Mouse (Mus musculus): ENCODE data around the gene Odc1. TPM values are rescaled to one million over a fixed set of nuclear protein-coding genes. Genes with fewer than 3 reads are reported as not detected.

Gene Odc1
- polyA plus RNA-seq, 1 experiment from 2014 or later: 385 TPM

DNA sequence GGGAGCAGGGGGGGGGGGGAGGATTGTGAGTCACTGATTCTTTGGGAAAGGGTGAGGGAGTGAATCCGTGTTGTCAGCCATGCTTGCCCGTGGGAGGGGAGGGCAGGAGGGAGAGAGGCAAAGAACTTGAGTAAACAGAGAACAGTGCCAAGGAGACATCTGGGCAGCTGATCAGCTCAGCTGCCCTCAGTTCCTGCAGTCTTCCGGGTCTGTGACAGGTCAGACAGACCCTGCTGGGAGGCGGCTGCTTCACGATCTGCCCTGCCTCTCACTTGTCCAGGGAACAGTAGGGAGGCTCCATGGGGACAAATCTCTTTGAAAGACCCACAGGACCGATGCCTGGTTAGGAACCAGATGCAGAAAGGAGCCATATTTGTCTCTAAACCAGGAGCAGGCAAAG, 31.4 kb downstream of the Odc1 start:
- Histone ChIP-seq H3K4me3 (no peak overlapping the region), H3K9me3 (no peaks in the 10 kb centered on the region), H3K27ac (peak overlapping the region; percentile 51; the same call in 1 of the 2 replicates), H3K27me3 (ENCODE audit: poor library complexity, severe bottlenecking) (peaks cover 17% of the 10 kb centered on the region), H3K36me3 (replicated peaks) (no peaks in the 10 kb centered on the region), H3K4me1 (peaks cover 11% of the 10 kb centered on the region)
- WGBS: 9% methylated on average over 6 of the region's 6 CpGs
- DNase-seq (ENCODE audit: extremely low spot score, low spot score): no peak

DNA sequence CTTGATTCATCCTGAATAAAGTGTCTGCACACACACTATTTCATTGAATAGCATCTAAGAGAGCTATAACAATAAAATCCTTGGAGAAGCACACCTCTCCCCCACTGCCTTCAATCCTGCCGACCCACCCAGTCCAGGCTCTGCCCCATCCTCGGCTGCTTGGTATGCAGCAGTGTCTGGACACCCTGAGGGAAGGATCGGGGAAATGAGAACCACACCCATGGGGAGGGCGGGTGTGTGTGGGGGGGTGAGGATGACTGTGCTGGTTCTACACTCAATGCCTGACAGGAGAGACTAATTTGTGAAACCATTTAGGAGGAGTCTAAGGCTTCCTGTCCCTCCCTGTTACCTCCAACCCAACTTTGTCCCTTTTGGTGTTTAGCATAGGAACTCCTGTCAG, 34.0 kb downstream of the Odc1 start:
- no peak overlapping the region for H3K4me3 ChIP-seq
- H3K36me3 ChIP-seq (replicated peaks): no peaks in the 10 kb centered on the region
- H3K4me1 ChIP-seq: peaks cover 13% of the 10 kb centered on the region
- H3K27ac ChIP-seq: no peak overlapping the region
- 58% methylated on average over 4 of the region's 4 CpGs for WGBS
- H3K9me3 ChIP-seq: no peaks in the 10 kb centered on the region
- no peak for DNase-seq (ENCODE audit: extremely low spot score, low spot score)
- H3K27me3 ChIP-seq (ENCODE audit: poor library complexity, severe bottlenecking): peaks cover 17% of the 10 kb centered on the region

DNA sequence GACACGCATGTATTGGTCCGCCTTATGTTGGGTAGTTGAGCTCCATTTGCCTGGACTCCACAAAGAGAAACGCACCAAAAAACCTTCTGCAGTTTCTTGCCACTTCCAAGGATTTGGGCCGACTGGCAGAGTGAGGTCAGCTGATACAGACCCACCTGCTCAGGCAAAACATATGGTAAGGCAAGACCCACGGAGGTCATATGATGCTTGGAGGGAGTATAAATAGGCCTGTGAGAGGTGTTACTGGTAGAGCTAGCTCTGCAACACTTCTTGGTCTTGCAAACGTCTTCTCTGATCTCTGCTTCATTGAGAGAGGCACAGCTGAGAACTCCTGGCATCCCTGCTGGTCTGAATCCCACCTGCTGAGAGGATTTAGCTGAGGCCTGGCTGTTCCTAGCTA, 36.4 kb downstream of the Odc1 start:
- WGBS: 73% methylated on average over 6 of the region's 6 CpGs

DNA sequence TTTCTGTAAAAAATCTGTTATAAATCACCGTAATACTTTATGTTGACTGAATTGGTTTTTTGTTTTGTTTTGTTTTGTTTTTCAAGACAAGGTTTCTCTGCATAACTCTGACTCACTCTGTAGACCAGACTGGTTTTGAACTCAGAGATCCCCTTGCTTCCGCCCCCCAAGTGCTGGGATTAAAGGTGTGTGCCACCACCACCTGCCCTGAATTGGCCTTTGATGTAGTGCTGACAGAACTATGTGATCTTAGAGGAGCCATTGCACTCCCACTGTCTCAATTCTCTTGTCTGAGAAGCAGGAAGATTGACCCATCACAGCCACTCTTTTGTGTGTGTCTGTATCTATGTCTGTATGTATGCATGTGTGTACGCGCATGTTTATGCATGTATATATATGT, 37.8 kb downstream of the Odc1 start:
- Histone ChIP-seq H3K9me3 (no peaks in the 10 kb centered on the region), H3K27ac (no peak overlapping the region), H3K4me1 (peaks cover 11% of the 10 kb centered on the region), H3K27me3 (ENCODE audit: poor library complexity, severe bottlenecking) (peaks cover 8% of the 10 kb centered on the region), H3K36me3 (replicated peaks) (no peaks in the 10 kb centered on the region), H3K4me3 (no peak overlapping the region)
- 95% methylated on average over 4 of the region's 4 CpGs for WGBS
- no peak for DNase-seq (ENCODE audit: extremely low spot score, low spot score)

More for the DNA sequence above, 36.4 kb downstream of the Odc1 start:
- Histone ChIP-seq H3K4me3 (no peak overlapping the region), H3K4me1 (peaks cover 17% of the 10 kb centered on the region), H3K9me3 (no peaks in the 10 kb centered on the region), H3K36me3 (replicated peaks) (no peaks in the 10 kb centered on the region), H3K27ac (no peak overlapping the region), H3K27me3 (ENCODE audit: poor library complexity, severe bottlenecking) (peaks cover 17% of the 10 kb centered on the region)
- DNase-seq (ENCODE audit: extremely low spot score, low spot score): no peak

DNA sequence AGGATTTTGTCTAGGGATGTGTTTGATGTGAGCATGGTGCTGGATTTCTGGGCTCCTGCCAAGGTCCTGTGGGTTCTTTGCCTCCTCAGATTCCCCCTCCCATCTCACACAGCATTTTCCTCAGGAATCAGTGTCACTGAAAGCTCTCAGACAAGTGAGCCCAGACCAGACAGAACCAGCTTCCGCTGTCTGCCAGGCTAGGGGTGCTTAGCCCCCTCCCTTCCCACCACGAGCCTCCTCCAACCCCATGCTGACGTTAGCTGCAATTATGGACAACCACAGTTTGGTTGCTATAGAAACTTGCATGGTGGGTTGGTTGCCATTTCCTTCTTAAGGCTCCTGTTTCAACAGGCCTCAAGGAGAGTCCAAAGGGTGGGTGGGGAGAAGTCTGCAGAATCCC, 39.3 kb downstream of the Odc1 start:
- Histone ChIP-seq H3K27me3 (ENCODE audit: poor library complexity, severe bottlenecking) (no peaks in the 10 kb centered on the region), H3K27ac (no peak overlapping the region), H3K4me1 (peaks cover 9% of the 10 kb centered on the region), H3K36me3 (replicated peaks) (no peaks in the 10 kb centered on the region), H3K4me3 (no peak overlapping the region), H3K9me3 (no peaks in the 10 kb centered on the region)
- no peak for DNase-seq (ENCODE audit: extremely low spot score, low spot score)
- WGBS: 62% methylated on average over 3 of the region's 3 CpGs

DNA sequence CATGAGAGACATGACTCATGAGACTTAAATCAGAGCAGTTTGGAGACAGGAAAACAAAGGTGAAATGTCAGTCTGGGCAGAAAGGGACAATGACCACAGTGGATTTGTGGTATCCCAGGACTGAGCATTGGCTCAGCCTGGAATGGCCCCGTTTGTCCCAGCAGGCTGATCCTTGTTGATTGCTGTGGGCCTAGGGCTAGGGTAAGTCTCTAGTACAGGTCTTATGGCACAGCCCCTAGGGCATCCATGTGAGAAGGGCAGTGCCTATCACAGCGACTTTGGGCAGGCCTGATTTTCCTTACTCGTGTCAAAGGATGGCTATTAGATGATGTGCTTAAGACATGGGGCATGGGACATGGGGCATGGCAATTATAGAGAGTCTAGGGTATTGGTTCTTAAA, 41.4 kb downstream of the Odc1 start:
- Histone ChIP-seq H3K27me3 (ENCODE audit: poor library complexity, severe bottlenecking) (no peaks in the 10 kb centered on the region), H3K9me3 (no peaks in the 10 kb centered on the region), H3K4me3 (no peak overlapping the region), H3K4me1 (peaks cover 9% of the 10 kb centered on the region), H3K36me3 (replicated peaks) (no peaks in the 10 kb centered on the region), H3K27ac (no peak overlapping the region)
- 89% methylated on average over 3 of the region's 3 CpGs for WGBS
- no peak for DNase-seq (ENCODE audit: extremely low spot score, low spot score)

DNA sequence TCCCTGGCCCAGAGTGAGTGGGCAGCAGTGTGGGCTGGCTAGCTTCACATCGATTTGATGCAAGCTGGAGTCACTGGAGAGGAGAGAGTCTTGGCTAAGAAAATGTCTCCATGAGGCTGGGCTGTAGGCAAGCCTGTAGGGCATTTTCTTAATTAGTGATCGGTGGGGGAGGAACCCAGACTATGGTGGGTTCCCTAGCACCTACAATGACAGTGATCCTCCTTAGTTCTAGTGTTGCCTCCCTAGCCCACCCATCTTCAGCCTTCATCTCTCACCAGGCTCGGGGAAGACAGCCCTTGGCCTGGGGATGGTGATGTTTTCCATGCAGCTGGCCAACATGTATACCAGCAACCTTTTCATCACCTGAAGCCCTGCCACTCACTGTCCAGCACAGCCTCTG, 43.8 kb downstream of the Odc1 start:
- no peak for DNase-seq (ENCODE audit: extremely low spot score, low spot score)
- Histone ChIP-seq H3K4me1 (peaks cover 6% of the 10 kb centered on the region; the same call in 1 of the 2 replicates), H3K27me3 (ENCODE audit: poor library complexity, severe bottlenecking) (no peaks in the 10 kb centered on the region), H3K4me3 (no peak overlapping the region), H3K9me3 (no peaks in the 10 kb centered on the region), H3K27ac (no peak overlapping the region), H3K36me3 (replicated peaks) (no peaks in the 10 kb centered on the region)
- 89% methylated on average over 3 of the region's 3 CpGs for WGBS

DNA sequence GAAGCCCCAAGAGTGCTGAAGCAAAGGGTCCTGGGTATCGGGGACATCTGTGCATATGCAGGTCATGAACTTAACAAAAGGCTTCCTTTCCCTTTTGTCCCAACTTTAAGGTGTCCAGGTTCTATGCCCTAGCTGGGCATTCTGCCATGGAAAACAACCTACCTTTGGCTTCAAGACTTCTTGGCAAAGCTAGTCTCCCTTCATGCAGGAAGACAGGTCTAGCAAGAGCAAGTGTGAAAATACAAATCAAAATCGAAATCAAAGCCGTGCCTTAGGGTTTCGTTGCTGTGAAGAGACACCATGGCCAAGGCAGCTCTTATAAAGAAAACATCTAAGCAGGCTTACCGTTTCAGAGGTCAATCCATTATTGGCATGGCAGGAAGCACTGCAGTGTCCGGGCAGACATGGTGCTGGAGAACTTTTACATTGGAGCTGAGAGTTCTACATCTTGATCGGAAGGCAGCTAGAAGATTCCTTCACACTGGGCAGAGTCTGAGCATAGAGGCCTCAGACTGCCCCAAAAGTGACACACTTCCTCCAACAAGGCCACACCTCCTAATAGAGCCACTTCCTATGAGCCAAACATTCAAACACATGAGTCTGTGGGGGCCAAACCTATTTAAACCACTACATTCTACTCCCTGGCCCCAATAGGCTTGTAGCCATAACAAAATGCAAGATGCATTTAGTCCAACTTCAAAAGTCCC, 44.5 kb downstream of the Odc1 start:
- Histone ChIP-seq H3K36me3 (replicated peaks) (no peaks in the 10 kb centered on the region), H3K27me3 (ENCODE audit: poor library complexity, severe bottlenecking) (no peaks in the 10 kb centered on the region), H3K27ac (no peak overlapping the region), H3K9me3 (no peaks in the 10 kb centered on the region), H3K4me1 (peaks cover 2% of the 10 kb centered on the region; the same call in 1 of the 2 replicates), H3K4me3 (no peak overlapping the region)
- 94% methylated on average over 7 of the region's 7 CpGs for WGBS
- no peak for DNase-seq (ENCODE audit: extremely low spot score, low spot score)

DNA sequence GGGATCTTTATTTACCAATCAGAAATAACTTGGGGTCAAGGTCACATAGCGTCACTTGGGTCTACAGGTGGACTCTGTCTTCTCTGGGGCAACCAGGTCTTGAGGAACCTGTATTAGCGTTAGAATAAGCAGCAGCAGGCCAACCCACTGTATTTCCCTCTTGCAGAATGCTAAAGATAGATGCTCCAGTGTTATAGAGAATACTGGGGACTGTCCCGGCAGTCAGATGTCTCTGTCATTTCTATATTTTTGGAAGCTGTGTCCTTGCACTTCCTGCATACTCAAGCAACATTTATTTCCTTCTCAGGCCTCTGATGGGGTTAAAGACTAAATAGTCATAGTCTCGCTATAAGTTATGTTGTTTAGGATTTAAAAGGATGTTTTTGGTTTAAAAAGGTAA, 46.7 kb downstream of the Odc1 start:
- no peaks in the 10 kb centered on the region for H3K9me3 ChIP-seq
- H3K4me1 ChIP-seq: no peaks in the 10 kb centered on the region
- H3K4me3 ChIP-seq: no peak overlapping the region
- WGBS: 87% methylated on average over 4 of the region's 4 CpGs
- H3K27me3 ChIP-seq (ENCODE audit: poor library complexity, severe bottlenecking): no peaks in the 10 kb centered on the region
- no peak for DNase-seq (ENCODE audit: extremely low spot score, low spot score)
- no peaks in the 10 kb centered on the region for H3K36me3 ChIP-seq (replicated peaks)
- no peak overlapping the region for H3K27ac ChIP-seq

DNA sequence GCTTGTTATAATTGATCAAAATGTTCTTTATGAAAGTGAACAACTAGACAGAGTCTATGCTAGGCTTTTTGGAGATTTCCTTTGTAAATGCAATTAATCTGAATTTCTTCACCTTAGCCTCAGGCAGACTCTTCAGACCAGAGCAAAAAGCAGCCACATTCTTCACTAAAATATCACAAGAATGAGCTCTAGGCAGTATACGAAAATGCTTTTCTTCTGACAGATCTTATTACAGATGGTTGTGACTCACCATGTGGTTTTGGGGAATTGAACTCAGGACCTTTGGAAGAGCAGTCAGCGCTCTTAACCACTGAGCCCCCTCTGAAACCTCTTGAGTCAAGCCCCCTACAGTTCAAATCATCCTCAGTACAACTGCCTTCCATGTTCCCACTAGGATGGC, 49.4 kb downstream of the Odc1 start:
- WGBS: 79% methylated on average over 2 of the region's 2 CpGs
- no peaks in the 10 kb centered on the region for H3K36me3 ChIP-seq (replicated peaks)
- H3K9me3 ChIP-seq: no peaks in the 10 kb centered on the region
- no peak for DNase-seq (ENCODE audit: extremely low spot score, low spot score)
- no peaks in the 10 kb centered on the region for H3K27me3 ChIP-seq (ENCODE audit: poor library complexity, severe bottlenecking)
- no peaks in the 10 kb centered on the region for H3K4me1 ChIP-seq
- H3K4me3 ChIP-seq: no peak overlapping the region
- no peak overlapping the region for H3K27ac ChIP-seq

DNA sequence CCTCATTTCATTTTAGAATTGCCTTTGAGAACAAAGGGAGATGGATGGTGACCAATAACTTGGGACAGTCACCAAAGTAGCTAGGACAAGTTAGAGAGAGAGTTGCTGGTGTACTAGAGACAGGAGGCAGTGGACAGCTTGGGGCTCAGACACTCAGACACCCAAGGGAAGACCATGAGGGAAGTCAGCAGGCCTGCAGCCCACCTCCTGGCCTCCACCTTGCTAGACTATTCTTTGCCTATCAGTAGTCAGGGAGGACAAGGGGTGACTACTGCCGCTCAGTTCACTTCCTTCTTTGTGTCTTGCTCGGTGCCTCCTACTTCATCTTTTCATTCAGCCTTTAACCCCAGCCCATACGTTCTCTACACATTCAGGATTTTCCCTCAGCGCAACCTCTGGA, 50.1 kb downstream of the Odc1 start:
- WGBS: 91% methylated on average over 4 of the region's 4 CpGs
- no peaks in the 10 kb centered on the region for H3K9me3 ChIP-seq
- no peak overlapping the region for H3K27ac ChIP-seq
- no peaks in the 10 kb centered on the region for H3K36me3 ChIP-seq (replicated peaks)
- H3K4me1 ChIP-seq: no peaks in the 10 kb centered on the region
- H3K4me3 ChIP-seq: no peak overlapping the region
- H3K27me3 ChIP-seq (ENCODE audit: poor library complexity, severe bottlenecking): no peaks in the 10 kb centered on the region
- no peak for DNase-seq (ENCODE audit: extremely low spot score, low spot score)

DNA sequence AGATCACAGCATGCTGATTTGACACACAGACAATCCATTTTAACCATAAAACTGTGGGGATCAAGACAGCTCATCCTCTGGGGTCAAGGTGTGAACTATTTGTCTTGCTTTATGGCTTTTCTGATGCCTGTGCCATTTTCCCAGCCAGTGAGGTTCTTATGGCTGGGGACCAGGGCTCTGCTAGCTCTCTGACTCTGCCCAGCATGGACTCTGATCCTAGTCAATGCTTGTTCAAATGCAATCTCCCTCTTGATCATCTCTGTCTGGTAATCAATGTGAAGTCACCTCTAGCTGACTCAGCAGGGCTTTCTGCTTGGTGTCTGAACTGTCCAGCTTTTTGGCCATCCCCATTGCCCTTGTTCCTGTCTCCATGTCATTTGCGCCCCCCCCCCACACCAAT, 50.6 kb downstream of the Odc1 start:
- Histone ChIP-seq H3K9me3 (no peaks in the 10 kb centered on the region), H3K27ac (no peak overlapping the region), H3K4me3 (no peak overlapping the region), H3K27me3 (ENCODE audit: poor library complexity, severe bottlenecking) (no peaks in the 10 kb centered on the region), H3K4me1 (no peaks in the 10 kb centered on the region), H3K36me3 (replicated peaks) (no peaks in the 10 kb centered on the region)
- 100% methylated on average over 1 of the region's 1 CpGs for WGBS
- DNase-seq (ENCODE audit: extremely low spot score, low spot score): no peak
